Mouse (Mus musculus): ENCODE data around the gene Fam57a. TPM values are rescaled to one million over a fixed set of nuclear protein-coding genes. Genes with fewer than 3 reads are reported as not detected.

Gene Fam57a
- polyA plus RNA-seq, 1 experiment from 2014 or later, result 34.4 TPM

DNA sequence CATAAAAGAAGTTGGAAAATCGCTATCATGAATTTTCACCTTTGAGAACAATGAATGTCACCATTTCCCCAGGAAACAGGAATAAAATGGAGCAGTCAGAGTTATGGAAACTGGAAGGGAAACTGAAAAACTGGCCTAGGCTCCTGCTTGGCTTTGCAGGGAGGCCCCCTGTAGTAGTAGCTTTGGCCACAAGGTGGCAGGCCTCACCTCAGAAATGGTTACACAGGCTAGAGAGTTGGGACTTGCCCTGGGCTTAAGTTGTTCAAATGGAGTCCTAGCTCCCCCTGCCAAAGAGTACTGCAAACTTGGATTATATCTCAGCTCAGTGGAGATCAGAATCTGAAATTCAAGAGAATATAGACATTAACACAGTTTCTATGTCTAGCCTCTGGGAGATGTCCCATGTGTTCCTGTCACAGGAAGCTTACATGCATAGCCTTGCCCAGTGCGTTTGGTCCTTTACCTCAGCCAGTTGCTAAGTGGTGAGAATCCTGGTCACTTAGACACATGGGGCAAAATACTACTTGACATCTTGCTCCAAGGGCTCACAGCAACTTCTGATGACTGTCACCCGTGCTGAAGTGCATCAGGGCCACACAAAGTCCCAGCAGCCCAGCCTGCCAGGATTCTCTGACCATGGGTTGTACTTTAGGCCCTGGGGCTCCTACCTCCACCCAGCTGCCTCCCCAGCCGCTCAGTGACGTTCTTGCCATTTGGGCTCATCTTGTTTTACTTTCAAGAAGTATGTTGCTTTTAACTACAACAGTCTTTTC, 73.9 kb downstream of the Fam57a start:
- H3K9ac ChIP-seq, result no peak overlapping the region
- no peaks in the 10 kb centered on the region for H3K9me3 ChIP-seq
- no peak overlapping the region for H3K4me3 ChIP-seq
- H3K27ac ChIP-seq, result peak overlapping the region; percentile 20; the same call in 1 of the 2 replicates
- ATAC-seq (ENCODE audit: borderline replicate concordance, extremely low read depth, low FRiP score, low TSS enrichment), result peak; percentile 71; the same call in 1 of the 2 replicates
- no peak overlapping the region for H3K4me2 ChIP-seq
- WGBS, result 39% methylated on average over 5 of the region's 5 CpGs
- peaks cover 19% of the 10 kb centered on the region for H3K36me3 ChIP-seq
- H3K4me1 ChIP-seq, result no peaks in the 10 kb centered on the region; the same call in 1 of the 2 replicates
- H3K27me3 ChIP-seq, result no peaks in the 10 kb centered on the region

DNA sequence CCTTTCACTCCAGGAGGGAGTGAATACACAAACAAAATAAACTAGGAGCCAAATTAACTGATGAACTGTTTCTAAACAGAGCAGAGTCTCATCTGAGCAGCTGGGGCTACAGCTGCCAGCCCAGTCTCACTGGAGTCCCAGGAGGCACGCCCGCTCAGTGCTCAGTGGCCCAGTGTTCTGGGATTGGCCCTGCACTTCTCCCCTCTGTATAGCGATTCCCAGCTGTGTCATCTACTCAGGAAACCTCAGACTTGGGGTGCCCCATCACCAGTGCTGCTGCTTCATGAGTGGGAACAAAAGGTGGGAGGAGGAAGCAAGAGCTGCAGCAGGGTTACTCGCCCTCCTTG, 74.4 kb downstream of the Fam57a start:
- WGBS, result 59% methylated on average over 4 of the region's 4 CpGs
- Histone ChIP-seq H3K9ac (no peak overlapping the region), H3K4me3 (no peak overlapping the region), H3K36me3 (peaks cover 13% of the 10 kb centered on the region), H3K9me3 (no peaks in the 10 kb centered on the region), H3K4me1 (no peaks in the 10 kb centered on the region; the same call in 1 of the 2 replicates), H3K27ac (peak overlapping the region; percentile 20; the same call in 1 of the 2 replicates), H3K4me2 (no peak overlapping the region), H3K27me3 (no peaks in the 10 kb centered on the region)
- ATAC-seq (ENCODE audit: borderline replicate concordance, extremely low read depth, low FRiP score, low TSS enrichment), result peak; percentile 68; the same call in 1 of the 2 replicates

DNA sequence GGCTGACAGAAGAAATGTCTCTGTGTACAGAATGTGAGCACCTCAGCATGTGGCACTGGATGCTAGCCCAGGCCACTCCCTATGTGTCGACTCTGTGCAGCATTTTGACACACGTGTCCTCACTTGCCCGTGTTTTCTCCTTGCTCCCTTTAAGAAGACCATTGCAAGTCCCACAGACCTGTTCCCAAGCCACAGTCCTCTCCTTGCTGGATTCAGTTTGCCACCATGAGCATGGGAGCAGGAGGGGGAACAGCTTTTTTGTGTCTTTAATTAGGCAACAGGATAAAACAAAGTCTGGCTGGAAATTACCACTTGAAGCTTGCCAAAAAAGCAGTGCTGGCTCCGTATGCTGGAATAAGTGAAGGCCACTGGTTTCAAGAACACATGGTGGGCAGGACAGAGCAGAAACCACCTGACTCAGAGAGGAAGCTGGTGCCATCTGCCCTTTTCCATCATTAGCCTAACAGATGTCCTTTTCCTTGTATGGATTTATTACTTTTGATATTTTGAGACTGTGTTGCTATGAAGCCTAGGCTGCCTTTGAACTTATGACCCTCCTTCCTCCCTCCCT, 76.0 kb downstream of the Fam57a start:
- no peak overlapping the region for H3K9ac ChIP-seq
- H3K9me3 ChIP-seq, result no peaks in the 10 kb centered on the region
- no peak overlapping the region for H3K4me2 ChIP-seq

DNA sequence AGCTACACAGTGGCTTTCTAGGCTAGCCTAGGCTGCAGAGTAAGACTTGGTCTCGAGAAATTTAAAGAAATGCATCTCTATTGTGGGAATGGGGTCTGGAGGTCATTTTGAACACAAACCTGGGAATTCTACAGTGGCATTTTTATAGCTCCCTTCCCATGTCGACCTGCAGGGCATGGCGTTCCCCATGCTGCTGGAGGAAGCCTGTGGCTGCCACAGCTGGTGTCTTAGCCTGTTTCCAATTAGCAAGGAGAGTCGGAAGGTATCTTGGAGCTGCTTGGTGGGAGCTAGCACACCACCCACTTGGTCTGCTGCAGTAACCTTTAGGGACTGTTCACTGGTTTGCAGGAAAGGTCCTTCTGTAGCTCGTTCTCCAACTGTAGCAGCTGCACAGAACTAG, 76.7 kb downstream of the Fam57a start:
- no peaks in the 10 kb centered on the region for H3K9me3 ChIP-seq
- no peaks in the 10 kb centered on the region for H3K36me3 ChIP-seq

More for the DNA sequence above, 76.0 kb downstream of the Fam57a start:
- no peak overlapping the region for H3K4me3 ChIP-seq
- H3K4me1 ChIP-seq, result no peaks in the 10 kb centered on the region; the same call in 1 of the 2 replicates
- no peaks in the 10 kb centered on the region for H3K27me3 ChIP-seq
- no peaks in the 10 kb centered on the region for H3K36me3 ChIP-seq
- 57% methylated on average over 4 of the region's 4 CpGs for WGBS
- no peak for ATAC-seq (ENCODE audit: borderline replicate concordance, extremely low read depth, low FRiP score, low TSS enrichment)
- H3K27ac ChIP-seq, result no peak overlapping the region

DNA sequence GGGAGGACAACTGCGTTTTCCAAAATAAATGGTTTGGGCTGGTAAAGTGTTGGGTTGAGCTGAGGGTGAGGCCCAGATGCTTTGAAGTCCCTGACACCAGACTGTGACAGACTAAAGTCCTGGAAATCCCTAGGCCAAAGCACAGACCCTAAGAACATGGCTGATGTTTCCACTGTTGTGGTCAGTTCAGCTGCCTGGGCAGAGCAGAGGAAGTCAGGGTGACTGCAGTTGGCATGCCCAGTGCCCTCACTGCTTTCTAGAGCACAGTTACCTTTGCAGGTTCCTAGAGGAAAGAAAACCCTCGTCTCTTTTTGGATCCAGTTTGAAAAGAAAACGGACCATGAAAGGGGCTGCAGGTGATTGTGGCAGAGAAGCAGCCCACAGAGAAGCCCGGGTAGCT, 77.9 kb downstream of the Fam57a start:
- Histone ChIP-seq H3K9ac (no peak overlapping the region), H3K36me3 (no peaks in the 10 kb centered on the region), H3K4me1 (no peaks in the 10 kb centered on the region; the same call in 1 of the 2 replicates), H3K4me2 (no peak overlapping the region), H3K9me3 (no peaks in the 10 kb centered on the region), H3K27ac (no peak overlapping the region), H3K27me3 (no peaks in the 10 kb centered on the region), H3K4me3 (no peak overlapping the region)
- no peak for ATAC-seq (ENCODE audit: borderline replicate concordance, extremely low read depth, low FRiP score, low TSS enrichment)
- WGBS, result 71% methylated on average over 4 of the region's 4 CpGs

More for the DNA sequence above, 76.7 kb downstream of the Fam57a start:
- no peak for ATAC-seq (ENCODE audit: borderline replicate concordance, extremely low read depth, low FRiP score, low TSS enrichment)
- no peak overlapping the region for H3K27ac ChIP-seq
- no peaks in the 10 kb centered on the region for H3K27me3 ChIP-seq
- 45% methylated on average over 5 of the region's 5 CpGs for WGBS
- H3K4me3 ChIP-seq, result no peak overlapping the region
- H3K9ac ChIP-seq, result no peak overlapping the region
- H3K4me2 ChIP-seq, result no peak overlapping the region
- no peaks in the 10 kb centered on the region; the same call in 1 of the 2 replicates for H3K4me1 ChIP-seq

DNA sequence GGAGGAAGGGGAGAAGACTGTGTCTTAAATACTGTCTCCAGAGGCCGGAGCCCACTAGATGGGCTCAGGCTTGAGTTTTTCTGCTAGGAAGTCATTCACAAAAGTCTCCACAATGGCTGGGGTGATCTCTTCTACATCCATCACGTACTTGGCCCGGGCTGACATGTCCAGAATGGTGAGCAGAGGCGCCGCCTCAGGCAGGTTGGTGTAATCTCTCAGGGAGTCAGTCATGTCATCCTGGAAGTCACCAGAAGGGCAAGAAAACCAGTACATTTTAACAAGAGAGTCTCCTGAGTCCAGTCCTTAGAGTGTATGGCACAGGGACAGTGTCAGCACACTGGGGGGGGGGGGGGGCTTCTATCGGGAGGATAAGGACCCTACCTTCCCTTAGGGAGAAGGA, 79.0 kb downstream of the Fam57a start:
- no peak for ATAC-seq (ENCODE audit: borderline replicate concordance, extremely low read depth, low FRiP score, low TSS enrichment)
- Histone ChIP-seq H3K9me3 (no peaks in the 10 kb centered on the region), H3K27me3 (no peaks in the 10 kb centered on the region), H3K4me2 (no peak overlapping the region), H3K36me3 (no peaks in the 10 kb centered on the region), H3K9ac (no peak overlapping the region), H3K27ac (no peak overlapping the region), H3K4me3 (no peak overlapping the region), H3K4me1 (no peaks in the 10 kb centered on the region; the same call in 1 of the 2 replicates)
- WGBS, result 73% methylated on average over 5 of the region's 6 CpGs

DNA sequence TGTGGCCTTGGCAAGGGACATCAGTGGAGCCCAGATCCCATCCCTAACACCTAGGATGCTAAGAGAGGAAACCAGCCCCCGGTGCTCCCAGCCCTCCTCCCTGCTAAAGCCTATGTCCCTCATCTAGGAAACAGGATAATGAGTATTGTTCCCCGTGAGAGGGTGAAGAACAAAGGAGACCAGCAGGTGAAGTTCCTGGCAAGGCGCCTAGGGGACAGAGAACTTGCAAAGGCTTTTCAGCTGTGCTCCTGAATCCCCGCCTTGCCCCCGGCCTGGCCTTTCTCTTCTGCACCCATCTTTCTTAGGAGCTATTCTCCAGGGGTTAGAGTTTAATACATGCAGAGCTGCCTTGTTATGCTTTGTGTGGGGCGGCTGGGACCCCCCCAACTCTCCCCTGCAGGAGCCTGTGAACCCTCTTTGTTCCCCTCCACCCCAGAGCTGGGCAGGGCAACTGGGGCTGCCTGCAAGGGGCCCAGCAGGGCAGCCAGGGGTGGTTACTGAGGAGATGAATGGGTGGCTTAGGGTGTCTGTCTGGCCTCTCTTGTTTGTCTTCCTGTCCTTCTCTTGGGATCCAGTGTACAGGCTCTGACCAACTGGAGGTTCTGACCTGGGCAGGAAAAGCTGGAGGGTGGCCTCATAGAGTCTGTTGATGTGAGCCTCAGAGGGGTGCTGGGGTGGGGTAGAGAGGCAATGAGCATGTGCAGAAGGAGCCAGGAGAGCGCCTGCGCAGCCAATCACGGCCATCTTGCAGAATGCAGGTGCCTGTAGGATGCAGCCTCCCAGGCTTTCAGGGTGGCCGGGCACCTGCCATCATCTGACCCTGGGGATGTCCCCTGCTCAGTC, 81.0 kb downstream of the Fam57a start:
- no peaks in the 10 kb centered on the region for H3K9me3 ChIP-seq
- no peaks in the 10 kb centered on the region for H3K36me3 ChIP-seq
- H3K4me2 ChIP-seq, result no peak overlapping the region
- no peak overlapping the region for H3K4me3 ChIP-seq
- no peak for ATAC-seq (ENCODE audit: borderline replicate concordance, extremely low read depth, low FRiP score, low TSS enrichment)
- H3K27ac ChIP-seq, result no peak overlapping the region
- no peaks in the 10 kb centered on the region for H3K27me3 ChIP-seq
- WGBS, result 72% methylated on average over 10 of the region's 10 CpGs
- no peak overlapping the region for H3K9ac ChIP-seq
- no peaks in the 10 kb centered on the region for H3K4me1 ChIP-seq

DNA sequence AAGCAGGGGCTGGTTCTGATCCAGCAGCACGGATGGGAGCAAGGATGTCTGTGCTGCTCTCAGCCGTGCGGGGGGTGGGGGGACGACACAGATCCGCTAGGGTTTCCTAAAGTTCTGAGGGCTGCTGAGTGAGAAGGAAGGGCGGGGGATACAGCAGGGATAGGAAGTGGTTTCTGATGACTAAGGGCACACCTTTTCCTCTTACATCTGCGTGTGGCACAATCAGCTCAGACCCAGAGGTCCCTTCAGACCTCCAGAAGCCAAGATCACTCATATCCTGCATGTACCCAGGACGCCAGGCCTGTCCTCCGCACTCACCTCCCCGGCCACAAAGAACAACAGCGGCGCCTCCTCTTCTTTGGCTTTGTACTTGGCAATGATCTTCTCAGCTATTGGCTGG, 81.8 kb downstream of the Fam57a start:
- no peak overlapping the region for H3K4me2 ChIP-seq
- ATAC-seq (ENCODE audit: borderline replicate concordance, extremely low read depth, low FRiP score, low TSS enrichment), result no peak
- no peaks in the 10 kb centered on the region for H3K9me3 ChIP-seq
- WGBS, result 76% methylated on average over 12 of the region's 12 CpGs
- no peaks in the 10 kb centered on the region for H3K27me3 ChIP-seq
- H3K36me3 ChIP-seq, result no peaks in the 10 kb centered on the region
- H3K9ac ChIP-seq, result no peak overlapping the region
- H3K27ac ChIP-seq, result no peak overlapping the region
- H3K4me1 ChIP-seq, result no peaks in the 10 kb centered on the region
- H3K4me3 ChIP-seq, result no peak overlapping the region

DNA sequence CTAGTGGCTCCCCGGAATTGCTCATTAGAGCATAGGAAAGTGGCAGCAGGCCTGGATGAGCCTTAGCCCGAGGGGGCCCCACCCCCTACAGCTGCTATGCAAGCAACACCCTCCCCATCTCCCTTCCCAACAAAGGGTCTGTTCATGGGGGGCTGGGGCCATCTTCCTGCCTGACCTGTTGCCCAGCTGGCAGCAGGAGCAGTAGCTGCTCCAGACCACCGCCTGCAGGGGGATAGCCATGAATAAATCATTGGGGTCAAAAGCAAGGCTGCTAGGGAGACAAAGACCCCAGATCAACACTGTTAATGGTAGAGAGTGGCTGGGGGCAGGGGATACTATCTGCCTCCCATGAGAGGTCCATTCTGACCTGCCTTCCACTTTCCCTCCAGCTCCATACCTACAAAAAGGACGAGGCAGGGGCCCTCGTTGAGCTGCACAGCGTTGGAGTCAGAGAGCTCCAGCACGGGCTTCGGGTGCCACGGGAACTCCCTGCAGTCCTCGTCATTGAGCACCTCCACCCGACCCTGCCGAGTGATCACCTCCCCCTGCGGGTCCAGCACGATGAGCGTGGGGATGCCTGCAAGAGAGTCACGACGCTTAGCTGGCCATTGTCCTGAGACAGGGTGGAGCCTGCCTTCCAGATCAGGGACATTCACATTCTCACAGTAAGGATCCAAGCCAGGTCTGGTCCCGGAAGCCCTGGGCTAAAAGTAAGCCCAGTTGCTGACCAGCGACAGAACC, 83.3 kb downstream of the Fam57a start:
- Histone ChIP-seq H3K4me3 (no peak overlapping the region), H3K9me3 (no peaks in the 10 kb centered on the region), H3K4me1 (no peaks in the 10 kb centered on the region), H3K36me3 (no peaks in the 10 kb centered on the region), H3K4me2 (no peak overlapping the region), H3K27me3 (no peaks in the 10 kb centered on the region), H3K27ac (no peak overlapping the region), H3K9ac (no peak overlapping the region)
- no peak for ATAC-seq (ENCODE audit: borderline replicate concordance, extremely low read depth, low FRiP score, low TSS enrichment)
- WGBS, result 23% methylated on average over 19 of the region's 19 CpGs

All from lung, embryonic 15.5 days (tissue).